Mouse (Mus musculus) regulatory T cell (primary cell): ENCODE measurements around the gene C130050O18Rik.
"Not testable (repeated sequence)": the region's sequence is repeated elsewhere in the genome, so short reads cannot be mapped to it uniquely, and the experiment has no call there.

Source experiments
- in situ Hi-C: fragments of 300-600 bp; cut with MboI, MseI; formaldehyde crosslinking; loops from one replicate; pipeline ENCODE4 v1.15.1; 2025; ENCODE audit warnings: high pct_unique_total_duplicates

C130050O18Rik gene

GRCm38 (mm10) chr5:139379771-139380384 lies 25.2 kb upstream of the C130050O18Rik start:
- in situ Hi-C loops = no loop called here

GRCm38 (mm10) chr5:139380385-139381248 lies 24.5 kb upstream of the C130050O18Rik start:
- in situ Hi-C loops = no loop called here

- in situ Hi-C loops = no loop called here
Observed at GRCm38 (mm10) chr5:139381586-139382513, 23.2 kb upstream of the C130050O18Rik start.

GRCm38 (mm10) chr5:139382760-139383159 lies 22.3 kb upstream of the C130050O18Rik start:
- in situ Hi-C loops = no loop called here

- in situ Hi-C loops = no loop called here
Observed at GRCm38 (mm10) chr5:139383234-139383633, 21.8 kb upstream of the C130050O18Rik start.

GRCm38 (mm10) chr5:139384531-139384930 lies 20.5 kb upstream of the C130050O18Rik start:
- in situ Hi-C loops = no loop called here

GRCm38 (mm10) chr5:139386047-139386446 lies 19.0 kb upstream of the C130050O18Rik start:
- in situ Hi-C loops = loop anchor here (5.0 kb wide), 1 partner anchor 1261 kb away; the partner anchor contains the start of gene Ttyh3

- in situ Hi-C loops = loop anchor here (5.0 kb wide), 1 partner anchor 1260 kb away; the partner anchor contains the start of gene Ttyh3
Observed at GRCm38 (mm10) chr5:139387329-139388194, 17.5 kb upstream of the C130050O18Rik start.

GRCm38 (mm10) chr5:139388195-139388570 lies 16.9 kb upstream of the C130050O18Rik start:
- in situ Hi-C loops = loop anchor here (5.0 kb wide), 1 partner anchor 1259 kb away; the partner anchor contains the start of gene Ttyh3

GRCm38 (mm10) chr5:139388694-139389675 lies 16.1 kb upstream of the C130050O18Rik start:
- in situ Hi-C loops = loop anchor here (5.0 kb wide), 1 partner anchor 1258 kb away; the partner anchor contains the start of gene Ttyh3

- in situ Hi-C loops = loop anchor here (5.0 kb wide), 1 partner anchor 1258 kb away; the partner anchor contains the start of gene Ttyh3
Observed at GRCm38 (mm10) chr5:139389676-139390061, 15.4 kb upstream of the C130050O18Rik start.

GRCm38 (mm10) chr5:139390324-139391119 lies 14.6 kb upstream of the C130050O18Rik start:
- in situ Hi-C loops = not testable (repeated sequence)

GRCm38 (mm10) chr5:139391309-139391990 lies 13.6 kb upstream of the C130050O18Rik start:
- in situ Hi-C loops = no loop called here

GRCm38 (mm10) chr5:139392219-139393196 lies 12.6 kb upstream of the C130050O18Rik start:
- in situ Hi-C loops = no loop called here

GRCm38 (mm10) chr5:139393197-139393588 lies 11.9 kb upstream of the C130050O18Rik start:
- in situ Hi-C loops = no loop called here

- in situ Hi-C loops = no loop called here
Observed at GRCm38 (mm10) chr5:139394399-139394798, 10.7 kb upstream of the C130050O18Rik start.

- in situ Hi-C loops = no loop called here
Observed at GRCm38 (mm10) chr5:139395528-139395927, 9.6 kb upstream of the C130050O18Rik start.
